Mouse (Mus musculus): ENCODE measurements at regions not wholly inside any gene's neighbourhood (a gene's known extent, or its start where the extent isn't known, plus 50 kb on each side); places are given as distances from the start of the nearest gene placed in this dataset.

GRCm38 (mm10) chr19:45288722-45289121 is 53.1 kb upstream of the Lbx1 start:
- Histone ChIP-seq H3K27me3 (replicated peaks; ENCODE audit: low read depth, poor library complexity, severe bottlenecking) (peaks cover 44% of the 10 kb centered on the region), H3K4me1 (peaks cover 12% of the 10 kb centered on the region), H3K4me3 (no peak overlapping the region), H3K27ac (replicated peaks) (no peak overlapping the region), H3K36me3 (replicated peaks) (no peaks in the 10 kb centered on the region), H3K9me3 (no peaks in the 10 kb centered on the region)
- DNase-seq (ENCODE audit: low spot score), result no peak
- 75% methylated on average over 2 of the region's 2 CpGs for WGBS

DNA sequence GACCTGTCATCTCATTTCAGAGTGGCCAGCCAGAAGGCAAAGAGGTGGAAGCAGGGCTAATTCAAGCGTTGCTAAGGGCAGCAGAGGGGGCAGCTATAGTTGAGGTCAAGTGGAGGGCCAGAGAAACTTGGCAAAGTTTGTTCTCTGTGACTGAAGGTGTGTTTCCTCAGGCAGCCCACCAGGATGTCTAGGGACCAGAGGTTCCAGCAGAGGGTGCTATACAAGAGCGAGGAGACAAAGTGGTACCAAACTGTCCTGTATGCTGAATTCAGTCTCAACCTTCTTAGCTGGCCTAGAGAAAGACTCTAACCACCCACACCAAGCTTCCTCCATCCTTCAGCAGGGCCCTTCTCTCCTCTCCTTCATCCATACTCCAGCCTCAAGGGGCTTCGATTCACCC is 62.2 kb upstream of the Lbx1 start:
- no peaks in the 10 kb centered on the region for H3K36me3 ChIP-seq (replicated peaks)
- peaks cover 66% of the 10 kb centered on the region for H3K4me1 ChIP-seq
- no peak for DNase-seq (ENCODE audit: low spot score)
- H3K27ac ChIP-seq (replicated peaks), result no peak overlapping the region
- no peak overlapping the region for H3K4me3 ChIP-seq
- no peaks in the 10 kb centered on the region for H3K9me3 ChIP-seq
- 31% methylated on average over 3 of the region's 3 CpGs for WGBS
- peaks cover 99% of the 10 kb centered on the region for H3K27me3 ChIP-seq (replicated peaks; ENCODE audit: low read depth, poor library complexity, severe bottlenecking)

DNA sequence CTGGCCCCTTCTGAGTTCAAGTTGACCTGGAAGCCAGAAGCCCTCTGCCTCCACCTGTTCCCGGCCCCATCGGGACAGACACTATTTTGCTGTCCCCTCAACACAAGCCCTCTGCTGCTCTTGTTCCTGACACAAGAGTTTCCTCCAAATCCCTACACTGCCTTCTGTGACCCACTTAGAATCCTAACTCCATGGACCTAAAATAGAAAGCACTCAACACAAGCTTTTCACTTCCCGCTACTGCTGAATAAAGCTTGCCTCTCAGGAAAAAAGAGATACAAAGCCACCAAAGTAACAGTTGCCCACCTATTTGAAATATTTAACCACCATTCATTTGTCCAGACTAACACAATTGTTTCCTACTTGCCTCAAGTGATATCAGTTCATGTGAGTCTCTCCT is 63.7 kb upstream of the Lbx1 start:
- Histone ChIP-seq H3K4me1 (peaks cover 68% of the 10 kb centered on the region), H3K27me3 (replicated peaks; ENCODE audit: low read depth, poor library complexity, severe bottlenecking) (peaks cover 100% of the 10 kb centered on the region), H3K4me3 (no peak overlapping the region), H3K36me3 (replicated peaks) (no peaks in the 10 kb centered on the region), H3K27ac (replicated peaks) (no peak overlapping the region), H3K9me3 (no peaks in the 10 kb centered on the region)
- DNase-seq (ENCODE audit: low spot score), result no peak
- 75% methylated on average over 3 of the region's 3 CpGs for WGBS

DNA sequence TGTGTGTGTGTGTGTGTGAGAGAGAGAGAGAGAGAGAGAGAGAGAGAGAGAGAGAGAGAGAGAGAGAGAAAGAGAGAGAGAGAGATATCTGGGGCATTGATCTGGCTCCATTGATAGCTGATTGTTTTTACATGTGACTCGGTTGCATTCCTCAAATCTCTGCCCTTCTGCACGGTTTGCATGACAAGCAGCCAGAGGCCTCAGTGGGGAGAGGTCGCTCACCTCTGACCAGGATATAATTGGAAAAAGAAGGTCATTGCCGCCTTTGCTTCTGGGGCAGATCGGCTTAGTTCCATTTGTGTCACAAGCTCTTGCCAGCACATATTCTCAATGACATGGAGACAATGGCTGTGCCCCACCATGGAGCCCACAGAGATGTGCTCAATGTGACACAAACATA is 63.8 kb upstream of the Btrc start:
- Histone ChIP-seq H3K36me3 (replicated peaks) (no peaks in the 10 kb centered on the region), H3K4me1 (peaks cover 67% of the 10 kb centered on the region), H3K4me3 (no peak overlapping the region), H3K27ac (replicated peaks) (no peak overlapping the region), H3K9me3 (no peaks in the 10 kb centered on the region), H3K27me3 (replicated peaks; ENCODE audit: low read depth, poor library complexity, severe bottlenecking) (peaks cover 100% of the 10 kb centered on the region)
- 13% methylated on average over 5 of the region's 5 CpGs for WGBS
- DNase-seq (ENCODE audit: low spot score), result no peak

GRCm38 (mm10) chr19:45300691-45301431 is 62.7 kb upstream of the Btrc start:
- H3K27ac ChIP-seq (replicated peaks), result peak overlapping the region; percentile 80
- H3K36me3 ChIP-seq (replicated peaks), result no peaks in the 10 kb centered on the region
- WGBS, result 5% methylated on average over 22 of the region's 22 CpGs
- peak; percentile 83 for DNase-seq (ENCODE audit: low spot score)
- H3K4me3 ChIP-seq, result peak overlapping the region; percentile 74
- peaks cover 100% of the 10 kb centered on the region for H3K27me3 ChIP-seq (replicated peaks; ENCODE audit: low read depth, poor library complexity, severe bottlenecking)
- peaks cover 56% of the 10 kb centered on the region for H3K4me1 ChIP-seq
- H3K9me3 ChIP-seq, result no peaks in the 10 kb centered on the region

DNA sequence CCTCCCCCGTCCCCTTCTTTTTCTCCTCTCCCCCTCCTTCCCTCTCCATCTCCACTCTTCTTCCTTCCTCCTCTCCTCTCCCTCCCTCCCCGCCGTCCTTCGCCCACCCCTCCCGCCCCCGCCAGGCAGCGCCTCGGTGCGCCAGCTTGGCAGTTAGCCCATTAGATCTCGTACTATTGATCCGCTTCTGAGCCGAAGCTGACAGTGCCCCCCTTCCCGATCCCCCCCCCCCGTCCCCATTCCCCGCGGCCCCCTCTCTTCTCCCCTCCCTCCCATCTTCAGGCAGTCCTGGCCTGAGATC is 62.2 kb upstream of the Btrc start:
- no peak for DNase-seq (ENCODE audit: low spot score)
- Histone ChIP-seq H3K4me1 (peaks cover 55% of the 10 kb centered on the region), H3K27me3 (replicated peaks; ENCODE audit: low read depth, poor library complexity, severe bottlenecking) (peaks cover 100% of the 10 kb centered on the region), H3K4me3 (peak overlapping the region; percentile 74), H3K9me3 (no peaks in the 10 kb centered on the region), H3K36me3 (replicated peaks) (no peaks in the 10 kb centered on the region), H3K27ac (replicated peaks) (peak overlapping the region; percentile 80)
- WGBS, result 3% methylated on average over 16 of the region's 16 CpGs

DNA sequence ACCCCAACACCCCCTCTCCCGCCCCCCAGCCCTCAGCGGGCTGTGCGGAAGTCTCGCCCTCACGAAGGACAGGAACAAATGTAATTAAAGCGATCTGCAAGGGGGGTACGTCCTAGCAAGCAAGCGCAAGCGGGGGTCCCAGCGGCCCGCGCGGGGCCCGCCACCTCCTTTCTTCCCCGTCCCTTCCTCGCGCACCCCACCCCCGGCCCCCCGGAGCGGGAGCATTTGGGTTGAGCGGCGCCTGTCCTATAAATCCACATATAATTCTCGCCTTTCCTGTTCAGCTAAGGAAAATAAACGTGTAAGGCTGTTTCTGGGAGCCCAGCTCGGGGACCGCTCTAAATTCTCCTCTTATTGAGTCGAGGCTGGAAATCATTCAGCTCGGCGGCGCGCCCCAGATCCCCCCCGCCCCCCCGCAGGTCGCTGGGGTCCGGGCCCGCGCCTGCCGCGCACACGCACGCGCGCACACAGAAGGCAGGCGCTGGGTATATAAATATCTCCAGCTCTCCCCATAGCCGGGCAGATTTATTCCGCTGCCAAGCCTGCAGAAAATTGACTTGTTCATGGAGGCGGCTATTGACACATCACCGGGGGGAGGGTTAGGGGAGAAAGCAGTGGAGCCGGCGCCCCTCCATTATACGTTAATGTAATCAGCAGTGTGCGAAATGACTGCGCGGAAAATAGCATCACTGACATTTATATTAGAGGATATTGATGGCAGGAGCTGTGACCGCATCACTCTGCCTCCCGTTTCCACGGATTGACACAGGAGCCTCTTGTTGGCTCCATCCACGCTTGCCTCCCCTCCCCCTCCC is 61.6 kb upstream of the Btrc start:
- Histone ChIP-seq H3K27ac (replicated peaks) (peak overlapping the region; percentile 80), H3K27me3 (replicated peaks; ENCODE audit: low read depth, poor library complexity, severe bottlenecking) (peaks cover 100% of the 10 kb centered on the region), H3K9me3 (no peaks in the 10 kb centered on the region), H3K4me3 (peak overlapping the region; percentile 74), H3K36me3 (replicated peaks) (no peaks in the 10 kb centered on the region), H3K4me1 (peaks cover 52% of the 10 kb centered on the region)
- DNase-seq (ENCODE audit: low spot score), result peak; percentile 74
- under 1% methylated on average over 58 of the region's 58 CpGs for WGBS

DNA sequence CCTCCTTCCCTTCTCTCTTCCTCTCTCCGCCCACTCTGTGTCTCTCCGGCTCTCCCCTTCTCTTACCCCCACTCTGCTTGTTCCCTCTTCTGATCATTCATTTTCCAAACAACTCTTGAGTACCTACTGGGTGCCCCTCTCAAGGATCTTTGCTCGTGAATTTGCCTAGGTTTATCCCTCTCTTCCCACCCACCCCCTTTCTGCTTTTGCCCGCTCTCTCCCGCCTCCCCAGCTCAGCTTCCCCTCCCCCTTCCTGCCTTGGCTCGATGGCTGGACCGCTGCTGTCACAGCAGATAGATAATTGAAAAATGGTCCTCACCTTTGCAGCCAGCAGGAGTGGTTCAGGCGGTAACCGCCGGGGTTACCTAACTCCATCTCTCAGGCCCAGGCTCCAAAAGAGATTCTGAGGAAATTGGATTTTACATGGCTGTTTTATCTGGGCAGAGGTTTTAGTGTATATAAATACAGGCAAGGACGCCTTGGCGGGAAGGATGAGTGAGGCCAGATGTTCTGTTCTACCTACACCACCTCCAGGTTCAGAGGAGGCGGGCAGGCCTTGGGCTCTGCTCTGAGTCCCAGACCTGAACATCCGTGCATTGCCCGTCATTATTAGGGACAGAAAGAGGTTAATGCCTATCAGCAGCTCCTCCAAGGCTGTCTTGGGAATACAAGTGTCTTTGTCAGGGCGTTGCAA is 60.8 kb upstream of the Btrc start:
- peak; percentile 71 for DNase-seq (ENCODE audit: low spot score)
- Histone ChIP-seq H3K4me3 (peak overlapping the region; percentile 74), H3K27ac (replicated peaks) (peak overlapping the region; percentile 80), H3K27me3 (replicated peaks; ENCODE audit: low read depth, poor library complexity, severe bottlenecking) (peaks cover 100% of the 10 kb centered on the region), H3K9me3 (no peaks in the 10 kb centered on the region), H3K4me1 (peaks cover 50% of the 10 kb centered on the region), H3K36me3 (replicated peaks) (no peaks in the 10 kb centered on the region)
- WGBS, result 1% methylated on average over 16 of the region's 16 CpGs

GRCm38 (mm10) chr19:45304538-45304937 is 59.0 kb upstream of the Btrc start:
- Histone ChIP-seq H3K9me3 (no peaks in the 10 kb centered on the region), H3K27me3 (replicated peaks; ENCODE audit: low read depth, poor library complexity, severe bottlenecking) (peaks cover 96% of the 10 kb centered on the region), H3K36me3 (replicated peaks) (no peaks in the 10 kb centered on the region), H3K27ac (replicated peaks) (no peak overlapping the region), H3K4me1 (peaks cover 45% of the 10 kb centered on the region), H3K4me3 (no peak overlapping the region)
- WGBS, result 15% methylated on average over 8 of the region's 8 CpGs
- DNase-seq (ENCODE audit: low spot score), result peak; percentile 42

- Histone ChIP-seq H3K27ac (replicated peaks) (no peak overlapping the region), H3K4me3 (no peak overlapping the region), H3K36me3 (replicated peaks) (no peaks in the 10 kb centered on the region), H3K9me3 (no peaks in the 10 kb centered on the region), H3K27me3 (replicated peaks; ENCODE audit: low read depth, poor library complexity, severe bottlenecking) (peaks cover 96% of the 10 kb centered on the region), H3K4me1 (peaks cover 44% of the 10 kb centered on the region)
- peak; percentile 47 for DNase-seq (ENCODE audit: low spot score)
- 54% methylated on average over 16 of the region's 16 CpGs for WGBS
Measured at GRCm38 (mm10) chr19:45307299-45308275, 55.9 kb upstream of the Btrc start.

DNA sequence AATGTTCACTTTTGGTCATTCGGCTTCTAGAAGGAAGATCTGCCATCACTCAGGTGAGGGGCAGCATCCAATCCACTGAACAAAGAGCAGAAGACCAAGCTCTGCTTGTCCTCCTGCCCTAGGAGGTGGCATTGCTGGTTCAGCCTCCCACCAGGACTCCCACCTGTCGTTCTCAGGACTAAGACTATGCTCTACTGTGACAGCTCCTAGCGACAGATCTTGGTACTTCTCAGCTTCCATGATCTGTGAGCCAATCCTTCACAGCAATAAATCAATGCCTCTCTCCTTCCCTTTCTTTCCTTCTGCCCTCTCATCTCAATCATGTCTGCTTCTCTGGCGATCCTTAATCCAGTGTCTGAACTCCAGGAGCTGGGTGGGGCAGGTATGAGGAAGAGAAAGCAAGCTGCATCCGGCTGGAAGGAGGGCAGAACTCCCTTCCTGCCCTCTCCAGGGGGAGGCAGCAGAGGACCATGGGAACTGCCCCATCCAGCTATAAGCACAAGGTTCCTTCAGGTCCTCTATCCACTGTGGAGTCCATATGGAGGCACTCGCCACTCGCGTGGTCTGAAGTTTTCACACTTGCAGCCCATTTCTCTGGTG is 54.8 kb upstream of the Btrc start:
- DNase-seq (ENCODE audit: low spot score), result no peak
- H3K4me3 ChIP-seq, result no peak overlapping the region
- 62% methylated on average over 8 of the region's 8 CpGs for WGBS
- no peaks in the 10 kb centered on the region for H3K36me3 ChIP-seq (replicated peaks)
- peaks cover 45% of the 10 kb centered on the region for H3K4me1 ChIP-seq
- H3K27ac ChIP-seq (replicated peaks), result no peak overlapping the region
- no peaks in the 10 kb centered on the region for H3K9me3 ChIP-seq
- peaks cover 96% of the 10 kb centered on the region for H3K27me3 ChIP-seq (replicated peaks; ENCODE audit: low read depth, poor library complexity, severe bottlenecking)
